In the genomic region with DNA sequence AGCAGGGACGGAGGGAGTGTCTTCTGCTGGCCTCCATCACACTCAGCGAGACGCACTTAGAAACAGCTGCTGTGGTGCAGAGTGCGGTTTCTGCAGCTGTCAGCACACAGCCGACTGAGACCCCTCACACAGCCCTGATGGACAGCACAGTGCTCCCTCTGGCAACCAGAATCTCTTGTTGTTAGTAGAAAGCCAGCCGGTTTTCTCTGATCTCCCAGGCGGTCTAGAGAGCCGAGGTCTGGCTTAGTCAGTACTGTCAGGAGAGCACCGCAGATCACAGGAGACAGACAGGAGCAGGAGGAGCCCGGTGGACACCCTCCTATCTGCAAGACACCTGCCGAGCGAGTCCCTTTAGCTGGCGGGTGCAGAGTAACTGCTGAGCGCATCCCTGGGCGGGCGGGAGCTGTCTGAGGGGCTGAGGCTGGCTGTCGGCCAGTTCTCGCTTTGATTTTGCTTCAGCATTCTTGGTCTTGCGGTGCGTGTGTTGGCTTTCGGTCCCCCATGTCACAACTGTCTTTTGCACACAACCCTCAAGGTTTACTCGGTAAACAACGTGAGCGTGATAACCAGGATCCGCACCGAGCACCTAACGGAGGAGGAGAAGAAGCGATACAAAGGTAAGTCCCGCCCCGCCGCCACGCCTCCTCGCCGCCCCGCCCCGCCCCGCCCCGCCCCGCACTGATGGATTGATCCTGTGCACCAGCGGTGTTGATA, we compare ENCODE assay signal across 8 mouse cellular contexts. TPM values are rescaled to one million over a fixed set of nuclear protein-coding genes. Genes with fewer than 3 reads are reported as not detected.
DNase-seq lines count a peak whose midpoint lies in the region; ATAC-seq and TF ChIP-seq lines count a peak whose summit lies in the region.

No protein-coding gene starts in this region.

- TF ChIP-seq EP300 in ES-Bruce4 (IDR thresholded peaks at IDR 0.05; ENCODE audit: insufficient read depth, low read depth, low read length) = no peak

- ATAC-seq in embryonic facial prominence, embryonic 12.5 days (ENCODE audit: insufficient number of reproducible peaks, insufficient read depth, low FRiP score, low TSS enrichment) = peak; percentile 70
- ATAC-seq in limb, embryonic 15.5 days (ENCODE audit: insufficient number of reproducible peaks, low FRiP score, low TSS enrichment, low read depth) = peak; percentile 64
- ATAC-seq in monocyte, adult 5-6 weeks (replicated peaks; ENCODE audit: insufficient number of reproducible peaks, low FRiP score, low TSS enrichment, poor library complexity, severe bottlenecking) = no peak

- H3K9me3 ChIP-seq in ES-Bruce4 (replicated peaks; ENCODE audit: control insufficient read depth, insufficient read depth, low read length, poor library complexity, severe bottlenecking) = no peaks in the 10 kb centered on the region
- no peaks in the 10 kb centered on the region for H3K9me3 ChIP-seq in embryonic facial prominence, embryonic 12.5 days
- no peaks in the 10 kb centered on the region for H3K9me3 ChIP-seq in limb, embryonic 15.5 days

- peaks cover 9% of the 10 kb centered on the region for H3K4me1 ChIP-seq in ES-Bruce4 (ENCODE audit: control insufficient read depth, insufficient read depth, low read length)
- peaks cover 17% of the 10 kb centered on the region for H3K4me1 ChIP-seq in embryonic facial prominence, embryonic 12.5 days
- peaks cover 12% of the 10 kb centered on the region for H3K4me1 ChIP-seq in limb, embryonic 15.5 days
- H3K4me1 ChIP-seq in olfactory bulb, adult 2 months (ENCODE audit: control insufficient read depth, insufficient read depth, low read length) = peaks cover 12% of the 10 kb centered on the region

- H3K36me3 ChIP-seq in ES-Bruce4 (ENCODE audit: control insufficient read depth, insufficient read depth, low read length, poor library complexity, severe bottlenecking) = peaks cover 3% of the 10 kb centered on the region
- H3K36me3 ChIP-seq in embryonic facial prominence, embryonic 12.5 days = peaks cover 25% of the 10 kb centered on the region
- H3K36me3 ChIP-seq in limb, embryonic 15.5 days = peaks cover 64% of the 10 kb centered on the region

- intact Hi-C loops in gastrocnemius, adult 2 months (cut with DNase I) = no loop called here

- no peak overlapping the region for H3K9ac ChIP-seq in ES-Bruce4 (ENCODE audit: low read depth, poor library complexity, severe bottlenecking)
- peak overlapping the region; percentile 39; the same call in 1 of the 2 replicates for H3K9ac ChIP-seq in embryonic facial prominence, embryonic 12.5 days
- H3K9ac ChIP-seq in limb, embryonic 15.5 days = no peak overlapping the region

- peak overlapping the region; percentile 53 for H3K4me3 ChIP-seq in gastrocnemius, adult 2 months
- H3K4me3 ChIP-seq in ES-Bruce4 (ENCODE audit: low read depth, low read length) = peak overlapping the region; percentile 58
- peak overlapping the region; percentile 37 for H3K4me3 ChIP-seq in embryonic facial prominence, embryonic 12.5 days
- peak overlapping the region; percentile 28 for H3K4me3 ChIP-seq in limb, embryonic 15.5 days
- H3K4me3 ChIP-seq in olfactory bulb, adult 2 months (ENCODE audit: insufficient read depth, low read depth, low read length) = peak overlapping the region; percentile 39

- 5% methylated on average over 40 of the region's 40 CpGs for WGBS in embryonic facial prominence, embryonic 12.5 days
- 10% methylated on average over 40 of the region's 40 CpGs for WGBS in limb, embryonic 15.5 days
- 13% methylated on average over 40 of the region's 40 CpGs for WGBS in olfactory bulb, adult 2 months

- H3K27ac ChIP-seq in gastrocnemius, adult 2 months = no peak overlapping the region
- H3K27ac ChIP-seq in ES-Bruce4 (ENCODE audit: insufficient read depth, low read length) = no peak overlapping the region
- H3K27ac ChIP-seq in embryonic facial prominence, embryonic 12.5 days = peak overlapping the region; percentile 69; the same call in 1 of the 2 replicates
- H3K27ac ChIP-seq in limb, embryonic 15.5 days = no peak overlapping the region
- H3K27ac ChIP-seq in olfactory bulb, adult 2 months (ENCODE audit: insufficient read depth, low read depth, low read length) = no peak overlapping the region

- no peak for DNase-seq in gastrocnemius, adult 2 months
- no peak for DNase-seq in gastrocnemius, postnatal 25 days
- no peak for DNase-seq in urinary bladder, postnatal 25 days (ENCODE audit: low spot score)

- H3K4me2 ChIP-seq in embryonic facial prominence, embryonic 12.5 days (replicated peaks) = peak overlapping the region; percentile 72
- H3K4me2 ChIP-seq in limb, embryonic 15.5 days = peak overlapping the region; percentile 51

- no peaks in the 10 kb centered on the region for H3K27me3 ChIP-seq in ES-Bruce4 (ENCODE audit: control insufficient read depth, insufficient read depth, low read length, poor library complexity, severe bottlenecking)
- H3K27me3 ChIP-seq in embryonic facial prominence, embryonic 12.5 days = 0 out of 2 replicates have a peak, but pooled peaks cover 4% of the 10 kb centered on the region
- H3K27me3 ChIP-seq in limb, embryonic 15.5 days = no peaks in the 10 kb centered on the region

- no peak for TF ChIP-seq POLR2A in ES-Bruce4 (IDR thresholded peaks at IDR 0.05; ENCODE audit: insufficient read depth, low read length)
- TF ChIP-seq POLR2A in olfactory bulb, adult 2 months (IDR thresholded peaks at IDR 0.05; ENCODE audit: insufficient read depth, low read depth, low read length) = no peak

- TF ChIP-seq CTCF in gastrocnemius, adult 2 months (IDR thresholded peaks at IDR 0.05) = no peak
- no peak for TF ChIP-seq CTCF in ES-Bruce4 (IDR thresholded peaks at IDR 0.05; ENCODE audit: low read depth, low read length)
- TF ChIP-seq CTCF in olfactory bulb, adult 2 months (IDR thresholded peaks at IDR 0.05; ENCODE audit: insufficient read depth, low read depth, low read length) = no peak

RNA-seq across cellular contexts. Expression of gene Git2, which starts 21.1 kb away (rescaled TPM):
- total RNA-seq in gastrocnemius, adult 2 months (2021) = 10 to 100 TPM; 17.3 to 20.1 TPM
- total RNA-seq in gastrocnemius, postnatal 25 days (2021) = 10 to 100 TPM; 16.1 to 21.7 TPM
- polyA plus RNA-seq in ES-Bruce4 (2011; ENCODE audit: insufficient read depth, insufficient read length, low read depth, missing spikeins) = 42.0 and 43.6 TPM in 2 replicates
- 48.2 and 52.6 TPM in 2 replicates for polyA plus RNA-seq in embryonic facial prominence, embryonic 12.5 days (2016; fragmentation: Nextera tagmentation; extraction: Ambion mirVana)
- polyA plus RNA-seq in limb, embryonic 15.5 days (2015; fragmentation: Nextera tagmentation; extraction: Ambion mirVana) = 44.9 and 47.8 TPM in 2 replicates
- not detected in 2 replicates for polyA plus RNA-seq in olfactory bulb, adult 2 months (2012; ENCODE audit: insufficient read depth, insufficient read length, low replicate concordance, missing spikeins)
- total RNA-seq in monocyte, adult 5-6 weeks (2017) = 118 to 169 TPM (median 121 TPM) in 3 replicates

RNA-seq across cellular contexts. Expression of gene Ankrd13a, which starts 22.0 kb away (rescaled TPM):
- total RNA-seq in gastrocnemius, adult 2 months (2021) = 10 to 100 TPM; 15.4 to 19.6 TPM
- 10 to 100 TPM; 21.7 to 22.1 TPM for total RNA-seq in gastrocnemius, postnatal 25 days (2021)
- polyA plus RNA-seq in ES-Bruce4 (2011; ENCODE audit: insufficient read depth, insufficient read length, low read depth, missing spikeins) = 70.6 and 71.8 TPM in 2 replicates
- 60.5 and 63.9 TPM in 2 replicates for polyA plus RNA-seq in embryonic facial prominence, embryonic 12.5 days (2016; fragmentation: Nextera tagmentation; extraction: Ambion mirVana)
- 40.8 and 47.0 TPM in 2 replicates for polyA plus RNA-seq in limb, embryonic 15.5 days (2015; fragmentation: Nextera tagmentation; extraction: Ambion mirVana)
- not detected in 2 replicates for polyA plus RNA-seq in olfactory bulb, adult 2 months (2012; ENCODE audit: insufficient read depth, insufficient read length, low replicate concordance, missing spikeins)
- total RNA-seq in monocyte, adult 5-6 weeks (2017) = 185 to 246 TPM (median 193 TPM) in 3 replicates

RNA-seq across cellular contexts. Expression of gene 1500011B03Rik, which starts 26.8 kb away (rescaled TPM):
- 1 to 10 TPM; 3.9 to 4.6 TPM for total RNA-seq in gastrocnemius, adult 2 months (2021)
- 1 to 10 TPM; 5.6 to 7.0 TPM for total RNA-seq in gastrocnemius, postnatal 25 days (2021)
- 36.3 and 40.7 TPM in 2 replicates for polyA plus RNA-seq in ES-Bruce4 (2011; ENCODE audit: insufficient read depth, insufficient read length, low read depth, missing spikeins)
- 109 and 113 TPM in 2 replicates for polyA plus RNA-seq in embryonic facial prominence, embryonic 12.5 days (2016; fragmentation: Nextera tagmentation; extraction: Ambion mirVana)
- 73.5 and 76.4 TPM in 2 replicates for polyA plus RNA-seq in limb, embryonic 15.5 days (2015; fragmentation: Nextera tagmentation; extraction: Ambion mirVana)
- polyA plus RNA-seq in olfactory bulb, adult 2 months (2012; ENCODE audit: insufficient read depth, insufficient read length, low replicate concordance, missing spikeins) = not detected in 2 replicates
- 33.0 to 67.3 TPM (median 42.5 TPM) in 3 replicates for total RNA-seq in monocyte, adult 5-6 weeks (2017)

RNA-seq across cellular contexts. Expression of gene 4930519G04Rik, which starts 57.0 kb away (rescaled TPM):
- total RNA-seq in gastrocnemius, adult 2 months (2021) = not detected
- total RNA-seq in gastrocnemius, postnatal 25 days (2021) = not detected
- polyA plus RNA-seq in ES-Bruce4 (2011; ENCODE audit: insufficient read depth, insufficient read length, low read depth, missing spikeins) = not detected in 2 replicates
- polyA plus RNA-seq in embryonic facial prominence, embryonic 12.5 days (2016; fragmentation: Nextera tagmentation; extraction: Ambion mirVana) = not detected in 2 replicates
- polyA plus RNA-seq in limb, embryonic 15.5 days (2015; fragmentation: Nextera tagmentation; extraction: Ambion mirVana) = not detected in 2 replicates
- polyA plus RNA-seq in olfactory bulb, adult 2 months (2012; ENCODE audit: insufficient read depth, insufficient read length, low replicate concordance, missing spikeins) = not detected in 2 replicates
- total RNA-seq in monocyte, adult 5-6 weeks (2017) = 0.57 TPM in 1 of 3 replicates, not detected in the others

Comparison
In these comparisons a context has a peak if more than half of its experiments do, and no peak if none do; other contexts are left out.
1. RNA of gene 1500011B03Rik, which starts 26.8 kb away (polyA plus RNA-seq): 109 to 113 TPM in embryonic facial prominence, embryonic 12.5 days, 73.5 to 76.4 TPM in limb, embryonic 15.5 days and 36.3 to 40.7 TPM in ES-Bruce4; not detected in olfactory bulb, adult 2 months; every median in the first group is over 10 times any median in the second.
2. Peak in every context shown above with its lines, with median percentiles within 50 percentile points of each other: H3K4me3 ChIP-seq.